Mouse (Mus musculus) hindbrain, postnatal 0 days (tissue): Measurements from ENCODE around the gene Sel1l. TPM values are rescaled to one million over a fixed set of nuclear protein-coding genes. Genes with fewer than 3 reads are reported as not detected.

Experiments used
- ATAC-seq: fragments of 200-750 bp; cut with Nextera tagmentation; 2 replicates; pipeline ENCODE4 v1.8.0; 2017; ENCODE audit warnings: mild to moderate bottlenecking, moderate TSS enrichment, moderate library complexity
- DNase-seq: peaks from one replicate; pipeline ENCODE4 v3.0.0-alpha.2; 2015; ENCODE audit warnings: low spot score
- H3K27ac ChIP-seq: fragments of 300-500 bp; sonication (generic); 2 replicates; pipeline ENCODE4 v1.5.1; 2014; ENCODE audit warnings: mild to moderate bottlenecking
- H3K27me3 ChIP-seq: fragments of 300-500 bp; sonication (generic); 2 replicates; pipeline ENCODE4 v1.6.1; 2014; ENCODE audit warnings: low read length, mixed read lengths; ENCODE audit not compliant: insufficient read depth
- H3K36me3 ChIP-seq: fragments of 300-500 bp; sonication (generic); 2 replicates; pipeline ENCODE4 v1.6.1; 2014; ENCODE audit warnings: low read length, mixed read lengths; ENCODE audit not compliant: insufficient read depth
- H3K4me1 ChIP-seq: fragments of 300-500 bp; sonication (generic); 2 replicates; pipeline ENCODE4 v1.6.1; 2014; ENCODE audit warnings: antibody characterized with exemption, low read length, mixed read lengths; ENCODE audit not compliant: insufficient read depth
- H3K4me2 ChIP-seq: fragments of 300-500 bp; sonication (generic); 2 replicates; pipeline ENCODE4 v1.6.1; 2014; ENCODE audit warnings: low read depth, mild to moderate bottlenecking, low read length, moderate library complexity, mixed read lengths
- H3K4me3 ChIP-seq: fragments of 300-500 bp; sonication (generic); 2 replicates; pipeline ENCODE4 v1.5.1; 2014; ENCODE audit warnings: low read length
- H3K9ac ChIP-seq: fragments of 300-500 bp; sonication (generic); replicated peaks from 2 replicates; pipeline ENCODE4 v1.6.1; 2014; ENCODE audit warnings: mild to moderate bottlenecking, low read length, moderate library complexity, mixed read lengths
- H3K9me3 ChIP-seq: fragments of 300-500 bp; sonication (generic); 2 replicates; pipeline ENCODE4 v1.6.1; 2016; ENCODE audit warnings: low read length, mixed read lengths
- CTCF ChIP-seq: IDR thresholded peaks from 2 replicates; pipeline ENCODE4 v1.5.1; 2016; ENCODE audit warnings: antibody characterized with exemption, control low read depth, low read depth
- WGBS: fragments of 180-500 bp; shearing (Covaris S2); extraction: QIAGEN DNeasy Blood & Tissue Kit; methylation state at CpG from one replicate; pipeline ENCODE4 v1.1.7; 2014; 5-methylcytosine and 5-hydroxymethylcytosine counted together
- polyA plus RNA-seq: library from polyadenylated mRNA; unstranded; fragments of >200 nt; fragmentation: Nextera tagmentation; extraction: Ambion mirVana; gene quantifications from 2 replicates; pipeline ENCODE4 v1.2.1, GENCODE M21; 2015
- total RNA-seq: library from RNA; depleted of rRNA; stranded (reverse); fragments of >200 nt; gene quantifications from 2 replicates; pipeline ENCODE4 v1.2.3, GENCODE M21; 2014

The Sel1l gene
- total and polyA plus RNA-seq, 2 experiments from 2014 or later, result 53.6 to 88.7 TPM

GRCm38 (mm10) chr12:91820461-91820860 is 28.5 kb downstream of the Sel1l start:
- WGBS, result 94% methylated on average over 12 of the region's 12 CpGs
- H3K27me3 ChIP-seq, result no peaks in the 10 kb centered on the region
- H3K4me2 ChIP-seq, result no peak overlapping the region
- H3K27ac ChIP-seq, result no peak overlapping the region
- no peaks in the 10 kb centered on the region for H3K4me1 ChIP-seq
- ATAC-seq (no peak), DNase-seq (no peak)
- no peaks in the 10 kb centered on the region for H3K9me3 ChIP-seq
- H3K4me3 ChIP-seq, result no peak overlapping the region
- peaks cover 43% of the 10 kb centered on the region for H3K36me3 ChIP-seq
- TF ChIP-seq CTCF, result no peak
- no peak overlapping the region for H3K9ac ChIP-seq

GRCm38 (mm10) chr12:91818726-91819125 is 30.2 kb downstream of the Sel1l start:
- ATAC-seq, result no peak
- WGBS, result 94% methylated on average over 4 of the region's 4 CpGs
- no peak overlapping the region for H3K4me3 ChIP-seq

GRCm38 (mm10) chr12:91815990-91816389 is 33.0 kb downstream of the Sel1l start:
- DNase-seq (peak; percentile 79), ATAC-seq (peak; percentile 82)
- no peak overlapping the region for H3K9ac ChIP-seq
- no peaks in the 10 kb centered on the region for H3K9me3 ChIP-seq
- H3K27me3 ChIP-seq, result no peaks in the 10 kb centered on the region
- no peak overlapping the region for H3K4me3 ChIP-seq
- TF ChIP-seq CTCF, result peak; percentile 80
- H3K4me2 ChIP-seq, result no peak overlapping the region
- 25% methylated on average over 10 of the region's 10 CpGs for WGBS
- no peaks in the 10 kb centered on the region for H3K4me1 ChIP-seq
- H3K36me3 ChIP-seq, result peaks cover 57% of the 10 kb centered on the region
- no peak overlapping the region for H3K27ac ChIP-seq

More at GRCm38 (mm10) chr12:91818726-91819125, 30.2 kb downstream of the Sel1l start:
- Histone ChIP-seq H3K4me2 (no peak overlapping the region), H3K9me3 (no peaks in the 10 kb centered on the region), H3K36me3 (peaks cover 47% of the 10 kb centered on the region), H3K27me3 (no peaks in the 10 kb centered on the region), H3K27ac (no peak overlapping the region), H3K9ac (no peak overlapping the region), H3K4me1 (no peaks in the 10 kb centered on the region)
- TF ChIP-seq CTCF, result no peak
- DNase-seq, result no peak

GRCm38 (mm10) chr12:91815552-91815951 is 33.4 kb downstream of the Sel1l start:
- no peaks in the 10 kb centered on the region for H3K4me1 ChIP-seq
- DNase-seq, result no peak
- no peaks in the 10 kb centered on the region for H3K27me3 ChIP-seq
- TF ChIP-seq CTCF, result no peak
- no peak overlapping the region for H3K27ac ChIP-seq
- no peak overlapping the region for H3K4me3 ChIP-seq
- WGBS, result 91% methylated on average over 11 of the region's 11 CpGs
- H3K36me3 ChIP-seq, result peaks cover 61% of the 10 kb centered on the region
- ATAC-seq, result no peak
- no peaks in the 10 kb centered on the region for H3K9me3 ChIP-seq
- H3K4me2 ChIP-seq, result no peak overlapping the region
- no peak overlapping the region for H3K9ac ChIP-seq

- Histone ChIP-seq H3K36me3 (peaks cover 53% of the 10 kb centered on the region), H3K27ac (no peak overlapping the region), H3K4me3 (no peak overlapping the region), H3K9me3 (no peaks in the 10 kb centered on the region), H3K4me1 (no peaks in the 10 kb centered on the region), H3K9ac (no peak overlapping the region), H3K4me2 (no peak overlapping the region), H3K27me3 (no peaks in the 10 kb centered on the region)
- ATAC-seq (no peak), DNase-seq (no peak)
- WGBS, result 95% methylated on average over 8 of the region's 8 CpGs
- no peak for TF ChIP-seq CTCF
Observed at GRCm38 (mm10) chr12:91808911-91809310, 40.0 kb downstream of the Sel1l start.

- Histone ChIP-seq H3K36me3 (peaks cover 41% of the 10 kb centered on the region), H3K27me3 (no peaks in the 10 kb centered on the region), H3K27ac (no peak overlapping the region), H3K9ac (no peak overlapping the region), H3K4me3 (no peak overlapping the region), H3K4me1 (no peaks in the 10 kb centered on the region), H3K4me2 (no peak overlapping the region), H3K9me3 (no peaks in the 10 kb centered on the region)
- DNase-seq (no peak), ATAC-seq (no peak)
- 81% methylated on average over 6 of the region's 6 CpGs for WGBS
- no peak for TF ChIP-seq CTCF
Observed at GRCm38 (mm10) chr12:91807761-91808160, 41.2 kb downstream of the Sel1l start.

- Histone ChIP-seq H3K4me1 (no peaks in the 10 kb centered on the region), H3K9me3 (no peaks in the 10 kb centered on the region), H3K36me3 (peaks cover 35% of the 10 kb centered on the region), H3K4me2 (no peak overlapping the region), H3K4me3 (no peak overlapping the region), H3K9ac (no peak overlapping the region), H3K27me3 (no peaks in the 10 kb centered on the region), H3K27ac (no peak overlapping the region)
- no peak for ATAC-seq
- no peak for TF ChIP-seq CTCF
- 94% methylated on average over 11 of the region's 11 CpGs for WGBS
- DNase-seq, result no peak
Observed at GRCm38 (mm10) chr12:91807095-91807494, 41.9 kb downstream of the Sel1l start.
